Mouse (Mus musculus) heart, postnatal 0 days (tissue): Measurements from ENCODE around the gene Csnk2a1. TPM values are rescaled to one million over a fixed set of nuclear protein-coding genes. Genes with fewer than 3 reads are reported as not detected.

ENCODE experiments used
- ATAC-seq: fragments of 200-750 bp; cut with Nextera tagmentation; 2 replicates; pipeline ENCODE4 v1.8.0; 2017; ENCODE audit warnings: low read depth, moderate number of reproducible peaks, moderate library complexity; ENCODE audit not compliant: insufficient read depth
- DNase-seq: peaks from one replicate; pipeline ENCODE4 v3.0.0-alpha.2; 2016; ENCODE audit warnings: low spot score
- H3K27ac ChIP-seq: fragments of 300-500 bp; sonication (generic); 2 replicates; pipeline ENCODE4 v1.5.1; 2014; ENCODE audit warnings: low read depth, mild to moderate bottlenecking
- H3K27me3 ChIP-seq: fragments of 300-500 bp; sonication (generic); 2 replicates; pipeline ENCODE4 v1.6.1; 2014; ENCODE audit warnings: low read length, mixed read lengths; ENCODE audit not compliant: control insufficient read depth, insufficient read depth
- H3K36me3 ChIP-seq: fragments of 300-500 bp; sonication (generic); replicated peaks from 2 replicates; pipeline ENCODE4 v1.6.1; 2014; ENCODE audit warnings: low read length, mixed read lengths; ENCODE audit not compliant: control insufficient read depth, insufficient read depth
- H3K4me1 ChIP-seq: fragments of 300-500 bp; sonication (generic); 2 replicates; pipeline ENCODE4 v1.6.1; 2014; ENCODE audit warnings: antibody characterized with exemption; ENCODE audit not compliant: control insufficient read depth, insufficient read depth
- H3K4me2 ChIP-seq: fragments of 300-500 bp; sonication (generic); 2 replicates; pipeline ENCODE4 v1.6.1; 2014; ENCODE audit warnings: low read depth, mild to moderate bottlenecking, low read length, moderate library complexity
- H3K4me3 ChIP-seq: fragments of 300-500 bp; sonication (generic); 2 replicates; pipeline ENCODE4 v1.5.1; 2014; ENCODE audit warnings: low read depth, low read length
- H3K9ac ChIP-seq: fragments of 300-500 bp; sonication (generic); replicated peaks from 2 replicates; pipeline ENCODE4 v1.6.1; 2014; ENCODE audit warnings: low read depth, low read length, mixed read lengths
- H3K9me3 ChIP-seq: fragments of 300-500 bp; sonication (generic); replicated peaks from 2 replicates; pipeline ENCODE4 v1.6.1; 2016; ENCODE audit warnings: low read length; ENCODE audit not compliant: control insufficient read depth
- CTCF ChIP-seq: IDR thresholded peaks from 2 replicates; pipeline ENCODE4 v1.5.1; 2016; ENCODE audit warnings: antibody characterized with exemption, control low read depth, low read depth
- EP300 ChIP-seq: IDR thresholded peaks from 2 replicates; pipeline ENCODE4 v1.6.1; 2016; ENCODE audit warnings: antibody characterized with exemption, low read depth
- WGBS: fragments of 180-500 bp; shearing (Covaris S2); extraction: QIAGEN DNeasy Blood & Tissue Kit; methylation state at CpG from one replicate; pipeline ENCODE4 v1.1.7; 2014; 5-methylcytosine and 5-hydroxymethylcytosine counted together
- polyA plus RNA-seq: library from polyadenylated mRNA; unstranded; fragments of >200 nt; fragmentation: Nextera tagmentation; extraction: Ambion mirVana; gene quantifications from 2 replicates; pipeline ENCODE4 v1.2.1, GENCODE M21; 2015
- total RNA-seq: library from RNA; depleted of rRNA; stranded (reverse); fragments of >200 nt; gene quantifications from 2 replicates; pipeline ENCODE4 v1.2.3, GENCODE M21; 2014; ENCODE audit warnings: low replicate concordance

The Csnk2a1 gene
- total and polyA plus RNA-seq, 2 experiments from 2014 or later, result 74.4 to 89.5 TPM

DNA sequence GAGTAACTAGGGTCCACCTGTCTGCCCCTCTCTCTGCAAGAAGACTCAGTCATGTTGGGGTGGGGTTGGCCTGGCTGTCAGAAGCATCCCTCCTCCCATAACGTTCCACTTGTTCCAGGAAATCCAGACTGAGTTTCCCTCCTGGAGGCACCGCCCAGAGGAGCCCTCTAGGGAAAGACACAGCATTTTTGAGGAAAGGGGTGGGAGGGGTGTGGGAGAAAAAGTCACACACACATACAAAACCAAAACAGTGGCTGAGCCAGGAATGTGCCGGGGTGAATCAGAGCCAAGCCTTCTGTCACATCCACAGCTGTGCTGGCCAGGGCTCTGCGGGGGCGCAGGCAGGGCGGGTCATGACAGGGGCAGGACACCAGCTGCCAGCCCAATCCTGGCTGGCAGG is 46.3 kb upstream of the Csnk2a1 start:
- Histone ChIP-seq H3K27ac (peak overlapping the region; percentile 58), H3K4me1 (no peaks in the 10 kb centered on the region), H3K36me3 (no peaks in the 10 kb centered on the region), H3K27me3 (no peaks in the 10 kb centered on the region), H3K4me3 (no peak overlapping the region), H3K9me3 (no peaks in the 10 kb centered on the region), H3K4me2 (peak overlapping the region; percentile 2; the same call in 1 of the 2 replicates), H3K9ac (no peak overlapping the region)
- DNase-seq, result peak; percentile 80
- peak; percentile 85 for ATAC-seq
- WGBS, result 30% methylated on average over 6 of the region's 6 CpGs
- 0 out of 2 replicates have a peak, but pooled peaks have one; percentile 49 for TF ChIP-seq EP300
- TF ChIP-seq CTCF, result peak; percentile 8; the same call in 1 of the 2 replicates

DNA sequence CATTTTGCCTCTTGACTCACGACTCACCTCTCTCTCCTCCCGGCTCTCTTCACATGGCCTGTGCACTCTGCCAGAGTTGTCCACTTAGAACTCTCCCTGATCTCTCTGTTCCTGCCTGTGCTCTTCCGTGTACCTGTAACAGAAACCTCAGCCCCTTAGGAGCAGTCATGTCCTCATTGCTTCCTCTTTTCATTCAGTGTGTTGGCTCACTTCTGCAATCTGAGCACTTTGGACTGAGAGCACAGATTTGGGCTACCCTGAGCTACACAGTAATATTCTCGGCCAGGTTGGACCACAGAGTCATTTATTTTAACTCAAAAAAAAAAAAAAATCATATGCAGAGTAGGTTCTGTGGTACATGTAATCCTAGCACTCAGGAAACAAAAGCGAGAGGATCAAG is 39.5 kb upstream of the Csnk2a1 start:
- Histone ChIP-seq H3K27ac (no peak overlapping the region), H3K9me3 (no peaks in the 10 kb centered on the region), H3K36me3 (no peaks in the 10 kb centered on the region), H3K4me1 (0 out of 2 replicates have a peak, but pooled peaks cover 5% of the 10 kb centered on the region), H3K27me3 (no peaks in the 10 kb centered on the region), H3K9ac (no peak overlapping the region), H3K4me2 (no peak overlapping the region), H3K4me3 (no peak overlapping the region)
- no peak for ATAC-seq
- no peak for DNase-seq
- 79% methylated on average over 5 of the region's 5 CpGs for WGBS
- no peak for TF ChIP-seq CTCF
- TF ChIP-seq EP300, result no peak

DNA sequence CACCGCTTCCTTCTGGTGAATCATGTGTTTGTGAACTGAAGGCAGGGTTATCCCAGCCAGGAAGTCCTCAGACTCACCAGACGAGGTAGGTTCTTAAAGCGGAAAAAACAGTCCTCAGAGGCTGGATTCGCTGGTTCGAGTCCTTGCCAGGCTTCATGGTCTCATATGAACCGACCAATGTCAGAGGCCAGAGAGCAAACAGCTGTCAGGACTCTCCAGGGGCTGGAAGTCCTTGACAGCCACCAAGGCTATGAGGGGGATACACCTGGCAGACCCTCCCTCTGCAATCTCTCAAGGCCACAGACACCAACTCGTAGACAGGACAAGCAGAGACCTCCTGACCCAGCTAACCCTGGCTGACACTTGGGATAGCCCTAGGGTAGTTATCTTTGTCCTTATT is 37.4 kb upstream of the Csnk2a1 start:
- ATAC-seq (peak; percentile 34), DNase-seq (no peak)
- Histone ChIP-seq H3K36me3 (no peaks in the 10 kb centered on the region), H3K9ac (no peak overlapping the region), H3K4me3 (no peak overlapping the region), H3K27me3 (no peaks in the 10 kb centered on the region), H3K9me3 (no peaks in the 10 kb centered on the region), H3K4me2 (no peak overlapping the region), H3K4me1 (0 out of 2 replicates have a peak, but pooled peaks cover 5% of the 10 kb centered on the region), H3K27ac (peak overlapping the region; percentile 33)
- TF ChIP-seq EP300 (no peak), CTCF (no peak)
- WGBS, result 45% methylated on average over 7 of the region's 7 CpGs

DNA sequence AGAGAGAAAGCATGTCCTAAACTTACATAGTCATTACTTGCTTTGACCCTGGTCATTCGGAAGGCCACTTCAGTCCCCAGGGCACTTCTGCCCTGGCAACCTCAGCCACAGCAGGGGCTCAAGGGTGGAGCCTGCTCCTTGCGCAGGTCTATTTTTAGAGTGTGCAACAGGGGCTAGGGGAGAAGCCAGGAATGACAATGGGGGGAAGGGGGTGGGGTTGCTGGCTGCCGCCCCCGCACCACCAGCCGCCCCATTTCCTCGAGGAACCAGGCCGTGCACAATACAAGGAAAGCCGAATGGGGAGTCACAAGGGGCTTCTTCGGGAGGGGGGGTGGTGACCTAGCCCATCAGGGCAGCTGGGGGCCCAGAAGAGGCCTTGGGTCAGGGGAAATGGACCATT is 37.0 kb upstream of the Csnk2a1 start:
- ATAC-seq (peak; percentile 84), DNase-seq (peak; percentile 52)
- TF ChIP-seq EP300 (peak; percentile 90), CTCF (no peak)
- Histone ChIP-seq H3K4me1 (0 out of 2 replicates have a peak, but pooled peaks cover 5% of the 10 kb centered on the region), H3K4me3 (no peak overlapping the region), H3K4me2 (no peak overlapping the region), H3K9me3 (no peaks in the 10 kb centered on the region), H3K36me3 (no peaks in the 10 kb centered on the region), H3K9ac (no peak overlapping the region), H3K27ac (peak overlapping the region; percentile 74), H3K27me3 (no peaks in the 10 kb centered on the region)
- WGBS, result 29% methylated on average over 9 of the region's 9 CpGs

DNA sequence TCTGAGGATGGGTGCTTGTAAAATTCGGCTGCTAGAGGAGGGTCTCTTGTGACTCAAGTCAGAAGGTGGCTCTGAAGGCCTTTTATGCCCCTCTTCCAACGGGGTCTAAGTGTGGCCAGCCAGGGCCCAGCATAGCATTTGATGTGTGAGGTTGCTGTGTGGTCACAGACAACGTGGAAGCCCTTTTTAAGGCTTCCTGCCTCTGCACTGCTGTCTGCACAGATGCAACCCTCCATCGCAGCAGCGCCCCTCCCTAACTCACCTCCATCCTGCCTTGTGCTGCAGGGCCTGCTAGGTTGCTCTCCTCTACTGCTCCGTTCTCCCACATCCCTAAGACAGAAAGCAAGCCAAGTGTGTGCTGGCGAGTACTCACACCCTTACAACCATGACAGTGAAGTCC is 36.5 kb upstream of the Csnk2a1 start:
- no peak overlapping the region for H3K4me3 ChIP-seq
- 0 out of 2 replicates have a peak, but pooled peaks cover 5% of the 10 kb centered on the region for H3K4me1 ChIP-seq
- H3K27me3 ChIP-seq, result no peaks in the 10 kb centered on the region
- no peaks in the 10 kb centered on the region for H3K9me3 ChIP-seq
- ATAC-seq (no peak), DNase-seq (no peak)
- TF ChIP-seq EP300, result no peak
- no peak for TF ChIP-seq CTCF
- no peaks in the 10 kb centered on the region for H3K36me3 ChIP-seq
- no peak overlapping the region for H3K9ac ChIP-seq
- whole genome bisulfite sequencing, result 55% methylated on average over 7 of the region's 7 CpGs
- peak overlapping the region; percentile 74 for H3K27ac ChIP-seq
- H3K4me2 ChIP-seq, result no peak overlapping the region

GRCm38 (mm10) chr2:152192591-152193345 is 33.9 kb upstream of the Csnk2a1 start:
- H3K36me3 ChIP-seq, result no peaks in the 10 kb centered on the region
- no peak overlapping the region for H3K9ac ChIP-seq
- 0 out of 2 replicates have a peak, but pooled peaks cover 5% of the 10 kb centered on the region for H3K4me1 ChIP-seq
- WGBS, result 68% methylated on average over 13 of the region's 13 CpGs
- no peak overlapping the region for H3K4me3 ChIP-seq
- no peak for TF ChIP-seq EP300
- no peak for TF ChIP-seq CTCF
- ATAC-seq (no peak), DNase-seq (no peak)
- H3K9me3 ChIP-seq, result no peaks in the 10 kb centered on the region
- no peaks in the 10 kb centered on the region for H3K27me3 ChIP-seq
- no peak overlapping the region for H3K27ac ChIP-seq
- H3K4me2 ChIP-seq, result no peak overlapping the region
